Mouse (Mus musculus): ENCODE results near the gene Hoxd12. TPM values are rescaled to one million over a fixed set of nuclear protein-coding genes. Genes with fewer than 3 reads are reported as not detected.

The Hoxd12 gene
- 0.10 TPM in 1 of 2 replicates, not detected in the other for polyA plus RNA-seq (2015; fragmentation: Nextera tagmentation; extraction: Ambion mirVana)

GRCm38 (mm10) chr2:74674881-74675665, at the start of gene Hoxd12:
Hoxd12 (plus strand) TSS chr2:74675013.
- H3K27ac ChIP-seq = no peak within 1 kb of the TSS
- no peak for ATAC-seq (replicated peaks; ENCODE audit: insufficient number of reproducible peaks, insufficient read depth, low FRiP score, low read depth)
- peaks cover 98% of the 10 kb centered on the region for H3K27me3 ChIP-seq
- no peak within 1 kb of the TSS for H3K9ac ChIP-seq
- peaks cover 12% of the 10 kb centered on the region for H3K4me1 ChIP-seq (replicated peaks)
- H3K9me3 ChIP-seq (replicated peaks) = no peaks in the 10 kb centered on the region
- no peak within 1 kb of the TSS for H3K4me3 ChIP-seq
- H3K4me2 ChIP-seq = no peak within 1 kb of the TSS
- 2% methylated on average over 47 of the region's 47 CpGs for WGBS
- no peaks in the 10 kb centered on the region for H3K36me3 ChIP-seq

GRCm38 (mm10) chr2:74635412-74635811, 39.4 kb upstream of the Hoxd12 start:
- no peaks in the 10 kb centered on the region for H3K27me3 ChIP-seq
- no peak overlapping the region for H3K4me2 ChIP-seq
- no peaks in the 10 kb centered on the region for H3K9me3 ChIP-seq (replicated peaks)
- no peak overlapping the region for H3K4me3 ChIP-seq
- H3K9ac ChIP-seq = no peak overlapping the region
- no peak overlapping the region for H3K27ac ChIP-seq
- no peaks in the 10 kb centered on the region for H3K4me1 ChIP-seq (replicated peaks)
- no peak for ATAC-seq (replicated peaks; ENCODE audit: insufficient number of reproducible peaks, insufficient read depth, low FRiP score, low read depth)
- WGBS = 61% methylated on average over 4 of the region's 4 CpGs
- H3K36me3 ChIP-seq = no peaks in the 10 kb centered on the region

- H3K4me2 ChIP-seq = no peak overlapping the region
- H3K9ac ChIP-seq = no peak overlapping the region
- no peak overlapping the region for H3K4me3 ChIP-seq
- no peaks in the 10 kb centered on the region for H3K36me3 ChIP-seq
- no peak for ATAC-seq (replicated peaks; ENCODE audit: insufficient number of reproducible peaks, insufficient read depth, low FRiP score, low read depth)
- peaks cover 36% of the 10 kb centered on the region for H3K27me3 ChIP-seq
- H3K27ac ChIP-seq = no peak overlapping the region
- H3K4me1 ChIP-seq (replicated peaks) = no peaks in the 10 kb centered on the region
- 64% methylated on average over 5 of the region's 5 CpGs for WGBS
- no peaks in the 10 kb centered on the region for H3K9me3 ChIP-seq (replicated peaks)
These were observed 32.4 kb upstream of the Hoxd12 start for GRCm38 (mm10) chr2:74642431-74642830.

DNA sequence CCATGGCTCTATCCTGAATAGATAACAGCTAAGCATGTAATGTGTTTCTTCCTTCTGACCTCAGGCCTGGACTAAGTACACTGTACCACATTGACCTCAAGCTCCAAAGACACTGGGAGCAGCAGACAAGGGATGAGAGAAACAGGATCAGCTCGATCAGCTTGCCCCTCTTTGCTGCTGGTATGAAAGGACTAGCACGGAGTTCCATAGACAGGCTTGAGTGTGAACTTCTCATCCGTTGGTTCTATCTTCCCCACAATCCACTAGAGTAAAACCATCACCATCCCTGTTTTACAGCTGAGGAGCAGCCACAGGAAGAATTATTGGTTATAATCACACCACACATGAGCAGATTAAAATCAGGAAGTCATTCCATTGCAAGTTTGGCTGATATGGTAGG, 29.2 kb upstream of the Hoxd12 start:
- Histone ChIP-seq H3K27ac (no peak overlapping the region), H3K36me3 (no peaks in the 10 kb centered on the region), H3K4me1 (replicated peaks) (no peaks in the 10 kb centered on the region), H3K27me3 (peaks cover 68% of the 10 kb centered on the region), H3K4me2 (no peak overlapping the region), H3K9ac (no peak overlapping the region), H3K9me3 (replicated peaks) (no peaks in the 10 kb centered on the region), H3K4me3 (no peak overlapping the region)
- 72% methylated on average over 3 of the region's 3 CpGs for WGBS
- no peak for ATAC-seq (replicated peaks; ENCODE audit: insufficient number of reproducible peaks, insufficient read depth, low FRiP score, low read depth)

DNA sequence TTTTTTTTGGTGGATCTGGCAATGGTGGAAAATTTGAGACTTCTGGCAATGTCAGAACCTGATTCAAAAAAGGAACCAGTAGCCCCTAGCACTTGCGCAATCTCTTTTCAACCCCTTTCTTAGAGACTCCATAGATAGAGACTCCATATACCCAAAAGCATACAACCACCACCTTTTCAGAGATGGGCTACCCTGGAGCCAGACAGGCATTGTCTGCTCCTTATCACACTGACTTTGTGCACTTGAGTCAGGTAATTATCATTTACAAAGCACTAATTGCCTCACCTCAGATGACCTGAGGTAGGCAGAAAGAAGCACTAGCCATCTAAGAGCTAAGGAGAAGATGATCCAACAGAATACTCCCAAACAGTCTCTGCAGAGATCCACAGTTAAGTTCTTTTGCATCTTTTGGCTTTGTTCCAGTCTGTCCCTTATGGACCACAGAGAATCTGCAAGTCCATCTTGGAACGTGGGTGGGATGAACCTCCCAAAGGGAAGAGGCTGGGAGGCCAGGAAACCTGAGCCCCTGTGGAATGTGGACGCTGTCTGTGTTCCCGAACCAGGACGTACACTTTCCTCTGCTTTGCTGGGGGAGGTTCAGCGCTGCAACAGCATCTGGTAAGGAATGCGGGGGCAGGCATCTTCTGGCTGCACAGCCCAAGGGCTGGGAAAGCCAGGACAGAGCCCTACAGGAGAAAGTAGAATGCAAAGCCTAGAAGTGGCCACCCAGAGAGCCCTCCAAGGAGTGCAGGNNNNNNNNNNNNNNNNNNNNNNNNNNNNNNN, 27.5 kb upstream of the Hoxd12 start:
- H3K4me2 ChIP-seq = no peak overlapping the region
- no peak overlapping the region for H3K27ac ChIP-seq
- H3K9ac ChIP-seq = no peak overlapping the region
- no peaks in the 10 kb centered on the region for H3K36me3 ChIP-seq
- H3K4me3 ChIP-seq = no peak overlapping the region
- no peaks in the 10 kb centered on the region for H3K9me3 ChIP-seq (replicated peaks)
- 17% methylated on average over 7 of the region's 7 CpGs for WGBS
- no peak for ATAC-seq (replicated peaks; ENCODE audit: insufficient number of reproducible peaks, insufficient read depth, low FRiP score, low read depth)
- no peaks in the 10 kb centered on the region for H3K4me1 ChIP-seq (replicated peaks)
- H3K27me3 ChIP-seq = peaks cover 84% of the 10 kb centered on the region

DNA sequence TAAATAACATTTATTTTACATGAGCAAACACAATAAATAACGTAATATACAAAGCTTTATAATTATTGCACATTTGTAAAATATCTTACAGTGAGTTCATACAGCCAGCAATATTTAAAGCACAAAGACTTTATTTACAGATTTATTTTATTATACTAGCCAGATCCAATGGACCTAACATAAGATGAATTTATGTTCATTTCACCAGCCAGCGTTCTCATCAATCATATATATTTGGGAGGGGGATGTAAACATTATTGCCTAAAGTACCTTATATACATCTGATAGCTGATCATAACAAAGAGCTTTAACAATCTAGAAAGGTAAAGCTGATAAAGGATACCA, 21.8 kb upstream of the Hoxd12 start:
- no peak for ATAC-seq (replicated peaks; ENCODE audit: insufficient number of reproducible peaks, insufficient read depth, low FRiP score, low read depth)
- H3K9ac ChIP-seq = no peak overlapping the region
- no peak overlapping the region for H3K4me2 ChIP-seq
- peaks cover 12% of the 10 kb centered on the region for H3K4me1 ChIP-seq (replicated peaks)
- H3K4me3 ChIP-seq = no peak overlapping the region
- H3K36me3 ChIP-seq = no peaks in the 10 kb centered on the region
- no peak overlapping the region for H3K27ac ChIP-seq
- H3K27me3 ChIP-seq = peaks cover 91% of the 10 kb centered on the region
- WGBS = 37% methylated on average over 2 of the region's 2 CpGs
- H3K9me3 ChIP-seq (replicated peaks) = no peaks in the 10 kb centered on the region

DNA sequence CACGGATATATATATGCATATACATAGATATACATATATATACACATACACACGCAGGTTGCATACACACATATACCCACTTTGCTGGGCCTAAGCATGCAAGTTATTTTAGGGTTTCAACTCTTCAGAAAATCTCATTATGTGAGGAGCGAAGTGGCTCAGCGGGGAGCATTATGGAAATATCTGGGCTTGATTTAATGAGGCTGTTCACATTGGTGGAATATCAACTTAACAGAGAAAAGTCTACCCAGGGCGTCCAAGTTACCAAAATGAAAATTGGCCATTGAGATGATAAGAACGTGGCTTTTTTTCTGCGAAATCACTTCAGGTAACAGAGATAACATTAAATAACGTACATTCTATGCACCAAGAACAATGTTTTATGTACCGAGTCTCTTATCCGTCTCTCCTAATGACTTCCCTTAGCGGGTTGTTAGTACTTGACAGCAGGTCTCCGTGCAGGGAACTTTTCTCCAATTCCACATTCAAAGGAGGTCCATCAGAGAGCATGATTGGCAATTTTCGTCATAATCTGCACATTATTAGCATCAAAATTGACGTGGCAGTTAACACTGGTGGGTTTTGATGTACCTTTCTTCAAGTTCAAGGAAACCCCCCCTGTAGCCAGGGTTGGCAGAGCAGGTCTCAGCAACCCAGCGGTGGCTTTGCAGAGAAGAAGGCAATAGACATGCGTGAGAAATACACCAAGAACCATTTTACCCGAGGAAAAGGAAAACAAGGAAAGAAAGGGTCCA, 20.9 kb upstream of the Hoxd12 start:
- H3K36me3 ChIP-seq = no peaks in the 10 kb centered on the region
- WGBS = 15% methylated on average over 17 of the region's 17 CpGs
- H3K4me2 ChIP-seq = no peak overlapping the region
- peaks cover 91% of the 10 kb centered on the region for H3K27me3 ChIP-seq
- H3K9me3 ChIP-seq (replicated peaks) = no peaks in the 10 kb centered on the region
- peaks cover 18% of the 10 kb centered on the region for H3K4me1 ChIP-seq (replicated peaks)
- ATAC-seq (replicated peaks; ENCODE audit: insufficient number of reproducible peaks, insufficient read depth, low FRiP score, low read depth) = no peak
- H3K27ac ChIP-seq = no peak overlapping the region
- H3K9ac ChIP-seq = no peak overlapping the region
- H3K4me3 ChIP-seq = no peak overlapping the region

GRCm38 (mm10) chr2:74654743-74655419, 19.9 kb upstream of the Hoxd12 start:
- 8% methylated on average over 20 of the region's 20 CpGs for WGBS
- H3K4me3 ChIP-seq = peak overlapping the region; percentile 41; the same call in 1 of the 2 replicates
- H3K27me3 ChIP-seq = peaks cover 91% of the 10 kb centered on the region
- H3K9ac ChIP-seq = no peak overlapping the region
- H3K9me3 ChIP-seq (replicated peaks) = no peaks in the 10 kb centered on the region
- no peak for ATAC-seq (replicated peaks; ENCODE audit: insufficient number of reproducible peaks, insufficient read depth, low FRiP score, low read depth)
- no peaks in the 10 kb centered on the region for H3K36me3 ChIP-seq
- no peak overlapping the region for H3K27ac ChIP-seq
- peaks cover 21% of the 10 kb centered on the region for H3K4me1 ChIP-seq (replicated peaks)
- 0 out of 2 replicates have a peak overlapping the region, but pooled peaks have one; percentile 60 for H3K4me2 ChIP-seq

- Histone ChIP-seq H3K4me3 (peak overlapping the region; percentile 41), H3K9me3 (replicated peaks) (no peaks in the 10 kb centered on the region), H3K27ac (no peak overlapping the region), H3K4me2 (peak overlapping the region; percentile 60), H3K27me3 (peaks cover 91% of the 10 kb centered on the region), H3K9ac (no peak overlapping the region), H3K36me3 (no peaks in the 10 kb centered on the region), H3K4me1 (replicated peaks) (peaks cover 21% of the 10 kb centered on the region)
- 1% methylated on average over 45 of the region's 47 CpGs for whole genome bisulfite sequencing
- no peak for ATAC-seq (replicated peaks; ENCODE audit: insufficient number of reproducible peaks, insufficient read depth, low FRiP score, low read depth)
These were observed 19.4 kb upstream of the Hoxd12 start for GRCm38 (mm10) chr2:74655420-74655781.

- no peak overlapping the region for H3K9ac ChIP-seq
These were observed 18.8 kb upstream of the Hoxd12 start for GRCm38 (mm10) chr2:74655821-74656631.

More at GRCm38 (mm10) chr2:74655821-74656631, 18.8 kb upstream of the Hoxd12 start:
- Histone ChIP-seq H3K27ac (no peak overlapping the region), H3K9me3 (replicated peaks) (no peaks in the 10 kb centered on the region), H3K27me3 (peaks cover 91% of the 10 kb centered on the region), H3K4me3 (peak overlapping the region; percentile 41), H3K36me3 (no peaks in the 10 kb centered on the region), H3K4me2 (peak overlapping the region; percentile 60), H3K4me1 (replicated peaks) (peaks cover 23% of the 10 kb centered on the region)
- ATAC-seq (replicated peaks; ENCODE audit: insufficient number of reproducible peaks, insufficient read depth, low FRiP score, low read depth) = no peak
- WGBS = under 1% methylated on average over 68 of the region's 69 CpGs

All from heart, embryonic 15.5 days (tissue).